Mouse (Mus musculus) gastrocnemius, postnatal 4 days (tissue): Measurements from ENCODE around the gene Thbs2. TPM values are rescaled to one million over a fixed set of nuclear protein-coding genes. Genes with fewer than 3 reads are reported as not detected.

ENCODE experiments used
- DNase-seq, 2 experiments: peaks; one replicate each; pipeline ENCODE4 v3.0.0; 2021 to 2022; ENCODE audit warnings: low spot score in 2 of 2, mixed read lengths in 2 of 2
- total RNA-seq, 2 experiments: library from RNA; stranded (reverse); gene quantifications; 2 replicates each; pipeline ENCODE4 v1.2.3; 2021

Thbs2 gene
- total RNA-seq, 2 experiments from 2014 or later, result 134 to 155 TPM

GRCm38 (mm10) chr17:14698188-14698587 lies 4.2 kb upstream of the Thbs2 start:
- DNase-seq, result no peak

- no peak for DNase-seq
Observed at GRCm38 (mm10) chr17:14697096-14697495, 3.1 kb upstream of the Thbs2 start.

- DNase-seq, result no peak
Observed at GRCm38 (mm10) chr17:14696281-14696795, 2.3 kb upstream of the Thbs2 start.

- no peak for DNase-seq
Observed at GRCm38 (mm10) chr17:14693048-14693993, 714 bp downstream of the Thbs2 start.

GRCm38 (mm10) chr17:14691901-14692300 lies 2.1 kb downstream of the Thbs2 start:
- DNase-seq, result peak in 1 of 2 experiments; percentile 55

- no peak for DNase-seq
Observed at GRCm38 (mm10) chr17:14691197-14691596, 2.8 kb downstream of the Thbs2 start.

- no peak for DNase-seq
Observed at GRCm38 (mm10) chr17:14682836-14683235, 11.2 kb downstream of the Thbs2 start.

GRCm38 (mm10) chr17:14681047-14681446 lies 13.0 kb downstream of the Thbs2 start:
- no peak for DNase-seq

GRCm38 (mm10) chr17:14677198-14677597 lies 16.8 kb downstream of the Thbs2 start:
- no peak for DNase-seq

GRCm38 (mm10) chr17:14675517-14675916 lies 18.5 kb downstream of the Thbs2 start:
- no peak for DNase-seq

- DNase-seq, result peak; percentile 74 to 85
Observed at GRCm38 (mm10) chr17:14672402-14672801, 21.6 kb downstream of the Thbs2 start.

- no peak for DNase-seq
Observed at GRCm38 (mm10) chr17:14667225-14667624, 26.8 kb downstream of the Thbs2 start.

GRCm38 (mm10) chr17:14666451-14666850 lies 27.6 kb downstream of the Thbs2 start:
- DNase-seq, result no peak

GRCm38 (mm10) chr17:14663366-14663765 lies 30.7 kb downstream of the Thbs2 start:
- DNase-seq, result no peak

- no peak for DNase-seq
Observed at GRCm38 (mm10) chr17:14662409-14662808, 31.6 kb downstream of the Thbs2 start.

- DNase-seq, result peak in 1 of 2 experiments; percentile 40
Observed at GRCm38 (mm10) chr17:14659746-14660145, 34.3 kb downstream of the Thbs2 start.

- no peak for DNase-seq
Observed at GRCm38 (mm10) chr17:14658123-14658522, 35.9 kb downstream of the Thbs2 start.

- no peak for DNase-seq
Observed at GRCm38 (mm10) chr17:14657123-14657522, 36.9 kb downstream of the Thbs2 start.

- DNase-seq, result no peak
Observed at GRCm38 (mm10) chr17:14654981-14655380, 39.1 kb downstream of the Thbs2 start.

GRCm38 (mm10) chr17:14652013-14652412 lies 42.0 kb downstream of the Thbs2 start:
- DNase-seq, result no peak

- DNase-seq, result peak in 1 of 2 experiments; percentile 45
Observed at GRCm38 (mm10) chr17:14647996-14648640, 45.9 kb downstream of the Thbs2 start.

GRCm38 (mm10) chr17:14643996-14644395 lies 50.0 kb downstream of the Thbs2 start:
- no peak for DNase-seq
